Mouse (Mus musculus) brain, adult 2 months (tissue): ENCODE data around the gene Fxr2.
"Not testable (repeated sequence)": the region's sequence is repeated elsewhere in the genome, so short reads cannot be mapped to it uniquely, and the experiment has no call there.

Experiments used
- DNase-seq: peaks from one replicate; pipeline ENCODE4 v3.0.0; 2011; ENCODE audit warnings: low read depth, low spot score

Gene Fxr2

GRCm38 (mm10) chr11:69682840-69683533, 50.2 kb downstream of the Fxr2 start:
- peak; percentile 95 for DNase-seq

- DNase-seq, result no peak
Measured at GRCm38 (mm10) chr11:69683576-69683975, 50.8 kb downstream of the Fxr2 start.

- no peak for DNase-seq
Measured at GRCm38 (mm10) chr11:69684128-69684745, 51.4 kb downstream of the Fxr2 start.

- no peak for DNase-seq
Measured at GRCm38 (mm10) chr11:69684936-69685335, 52.1 kb downstream of the Fxr2 start.

GRCm38 (mm10) chr11:69685526-69686148, 52.8 kb downstream of the Fxr2 start, which contains the start of gene Tnfsf13:
Gene Tnfsf13 (minus strand): TSS chr11:69685784.
- DNase-seq, result peak; percentile 93

GRCm38 (mm10) chr11:69686377-69686776, 53.6 kb downstream of the Fxr2 start:
- DNase-seq, result peak; percentile 67

- DNase-seq, result no peak
Measured at GRCm38 (mm10) chr11:69687061-69687460, 54.3 kb downstream of the Fxr2 start.

GRCm38 (mm10) chr11:69689891-69690290, 57.1 kb downstream of the Fxr2 start:
- no peak for DNase-seq

GRCm38 (mm10) chr11:69692196-69692811, 59.5 kb downstream of the Fxr2 start:
- peak; percentile 20 for DNase-seq

GRCm38 (mm10) chr11:69692863-69693262, 60.1 kb downstream of the Fxr2 start:
- no peak for DNase-seq

GRCm38 (mm10) chr11:69693421-69693965, 60.7 kb downstream of the Fxr2 start:
- no peak for DNase-seq

GRCm38 (mm10) chr11:69695046-69695360, 62.2 kb downstream of the Fxr2 start:
- DNase-seq, result peak; percentile 78

- peak; percentile 50 for DNase-seq
Measured at GRCm38 (mm10) chr11:69695361-69696181, 62.8 kb downstream of the Fxr2 start, which contains the start of the genes Tnfsf12 and Tnfsfm13. Gene Tnfsf12 (minus strand): TSS chr11:69695849. Gene Tnfsfm13 (minus strand): TSS chr11:69696098.

GRCm38 (mm10) chr11:69697396-69697795, 64.6 kb downstream of the Fxr2 start:
- DNase-seq, result no peak

GRCm38 (mm10) chr11:69698574-69698973, 65.8 kb downstream of the Fxr2 start:
- DNase-seq, result no peak

GRCm38 (mm10) chr11:69699595-69699994, 66.8 kb downstream of the Fxr2 start:
- DNase-seq, result no peak

GRCm38 (mm10) chr11:69702886-69703285, 70.1 kb downstream of the Fxr2 start:
- DNase-seq, result not testable (repeated sequence)
